Mouse (Mus musculus): ENCODE measurements at regions not wholly inside any gene's neighbourhood (a gene's known extent, or its start where the extent isn't known, plus 50 kb on each side); places are given as distances from the start of the nearest gene placed in this dataset.

GRCm38 (mm10) chr4:34171265-34171862 is 121.4 kb upstream of the Spaca1 start:
- H3K4me3 ChIP-seq (ENCODE audit: low read depth, low read length), result no peak overlapping the region
- no peak for DNase-seq (ENCODE audit: low spot score)
- no peaks in the 10 kb centered on the region for H3K4me1 ChIP-seq (ENCODE audit: control insufficient read depth, insufficient read depth)
- no peak for ATAC-seq (ENCODE audit: insufficient read depth, low read depth)
- no peak overlapping the region for H3K9ac ChIP-seq (replicated peaks; ENCODE audit: low read depth, low read length)
- no peaks in the 10 kb centered on the region for H3K9me3 ChIP-seq (replicated peaks; ENCODE audit: control insufficient read depth, low read length)
- H3K4me2 ChIP-seq (ENCODE audit: low read depth, low read length), result no peak overlapping the region
- H3K27me3 ChIP-seq (ENCODE audit: control insufficient read depth, insufficient read depth, low read length), result no peaks in the 10 kb centered on the region
- TF ChIP-seq EP300 (IDR thresholded peaks at IDR 0.05; ENCODE audit: low read depth), result no peak
- no peak for TF ChIP-seq CTCF (IDR thresholded peaks at IDR 0.05; ENCODE audit: low read depth)
- no peaks in the 10 kb centered on the region for H3K36me3 ChIP-seq (replicated peaks; ENCODE audit: control insufficient read depth, insufficient read depth, low read length)
- WGBS, result 79% methylated on average over 4 of the region's 4 CpGs
- H3K27ac ChIP-seq (ENCODE audit: low read depth), result no peak overlapping the region

- DNase-seq (ENCODE audit: low spot score) (no peak), ATAC-seq (ENCODE audit: insufficient read depth, low read depth) (no peak)
- Histone ChIP-seq H3K4me3 (ENCODE audit: low read depth, low read length) (no peak overlapping the region), H3K9me3 (replicated peaks; ENCODE audit: control insufficient read depth, low read length) (no peaks in the 10 kb centered on the region), H3K27ac (ENCODE audit: low read depth) (no peak overlapping the region), H3K4me2 (ENCODE audit: low read depth, low read length) (no peak overlapping the region), H3K27me3 (ENCODE audit: control insufficient read depth, insufficient read depth, low read length) (no peaks in the 10 kb centered on the region), H3K4me1 (ENCODE audit: control insufficient read depth, insufficient read depth) (no peaks in the 10 kb centered on the region), H3K36me3 (replicated peaks; ENCODE audit: control insufficient read depth, insufficient read depth, low read length) (no peaks in the 10 kb centered on the region), H3K9ac (replicated peaks; ENCODE audit: low read depth, low read length) (no peak overlapping the region)
- WGBS, result 66% methylated on average over 3 of the region's 3 CpGs
- TF ChIP-seq CTCF (IDR thresholded peaks at IDR 0.05; ENCODE audit: low read depth) (no peak), EP300 (IDR thresholded peaks at IDR 0.05; ENCODE audit: low read depth) (no peak)
These were observed 122.0 kb upstream of the Spaca1 start for GRCm38 (mm10) chr4:34172000-34172399.

GRCm38 (mm10) chr4:34177421-34177820 is 127.4 kb upstream of the Spaca1 start:
- TF ChIP-seq CTCF (IDR thresholded peaks at IDR 0.05; ENCODE audit: low read depth), result no peak
- TF ChIP-seq EP300 (IDR thresholded peaks at IDR 0.05; ENCODE audit: low read depth), result no peak
- Histone ChIP-seq H3K36me3 (replicated peaks; ENCODE audit: control insufficient read depth, insufficient read depth, low read length) (no peaks in the 10 kb centered on the region), H3K27ac (ENCODE audit: low read depth) (no peak overlapping the region), H3K4me3 (ENCODE audit: low read depth, low read length) (no peak overlapping the region), H3K9me3 (replicated peaks; ENCODE audit: control insufficient read depth, low read length) (no peaks in the 10 kb centered on the region), H3K4me2 (ENCODE audit: low read depth, low read length) (no peak overlapping the region), H3K9ac (replicated peaks; ENCODE audit: low read depth, low read length) (no peak overlapping the region), H3K4me1 (ENCODE audit: control insufficient read depth, insufficient read depth) (no peaks in the 10 kb centered on the region), H3K27me3 (ENCODE audit: control insufficient read depth, insufficient read depth, low read length) (no peaks in the 10 kb centered on the region)
- DNase-seq (ENCODE audit: low spot score) (no peak), ATAC-seq (ENCODE audit: insufficient read depth, low read depth) (no peak)
- 70% methylated on average over 1 of the region's 1 CpGs for WGBS

GRCm38 (mm10) chr4:34186522-34186921 is 136.5 kb upstream of the Spaca1 start:
- TF ChIP-seq EP300 (IDR thresholded peaks at IDR 0.05; ENCODE audit: low read depth), result no peak
- no peak for TF ChIP-seq CTCF (IDR thresholded peaks at IDR 0.05; ENCODE audit: low read depth)

GRCm38 (mm10) chr4:34203193-34203848 is 153.3 kb upstream of the Spaca1 start:
- H3K4me2 ChIP-seq (ENCODE audit: low read depth, low read length), result no peak overlapping the region
- H3K9me3 ChIP-seq (replicated peaks; ENCODE audit: control insufficient read depth, low read length), result no peaks in the 10 kb centered on the region
- TF ChIP-seq CTCF (IDR thresholded peaks at IDR 0.05; ENCODE audit: low read depth) (no peak), EP300 (IDR thresholded peaks at IDR 0.05; ENCODE audit: low read depth) (no peak)
- no peak for DNase-seq (ENCODE audit: low spot score)
- ATAC-seq (ENCODE audit: insufficient read depth, low read depth), result no peak
- H3K4me3 ChIP-seq (ENCODE audit: low read depth, low read length), result no peak overlapping the region
- H3K4me1 ChIP-seq (ENCODE audit: control insufficient read depth, insufficient read depth), result no peaks in the 10 kb centered on the region
- no peak overlapping the region for H3K9ac ChIP-seq (replicated peaks; ENCODE audit: low read depth, low read length)
- WGBS, result 74% methylated on average over 10 of the region's 10 CpGs
- H3K36me3 ChIP-seq (replicated peaks; ENCODE audit: control insufficient read depth, insufficient read depth, low read length), result no peaks in the 10 kb centered on the region
- no peak overlapping the region for H3K27ac ChIP-seq (ENCODE audit: low read depth)
- no peaks in the 10 kb centered on the region for H3K27me3 ChIP-seq (ENCODE audit: control insufficient read depth, insufficient read depth, low read length)

More at GRCm38 (mm10) chr4:34186522-34186921, 136.5 kb upstream of the Spaca1 start:
- H3K36me3 ChIP-seq (replicated peaks; ENCODE audit: control insufficient read depth, insufficient read depth, low read length), result no peaks in the 10 kb centered on the region
- no peak overlapping the region for H3K9ac ChIP-seq (replicated peaks; ENCODE audit: low read depth, low read length)
- ATAC-seq (ENCODE audit: insufficient read depth, low read depth), result no peak
- H3K4me3 ChIP-seq (ENCODE audit: low read depth, low read length), result no peak overlapping the region
- no peak for DNase-seq (ENCODE audit: low spot score)
- H3K27ac ChIP-seq (ENCODE audit: low read depth), result no peak overlapping the region
- no peak overlapping the region for H3K4me2 ChIP-seq (ENCODE audit: low read depth, low read length)
- no peaks in the 10 kb centered on the region for H3K9me3 ChIP-seq (replicated peaks; ENCODE audit: control insufficient read depth, low read length)
- H3K27me3 ChIP-seq (ENCODE audit: control insufficient read depth, insufficient read depth, low read length), result no peaks in the 10 kb centered on the region
- H3K4me1 ChIP-seq (ENCODE audit: control insufficient read depth, insufficient read depth), result no peaks in the 10 kb centered on the region
- WGBS, result 84% methylated on average over 5 of the region's 5 CpGs
